Mouse (Mus musculus): ENCODE results near the gene Fam117a.

Gene Fam117a

GRCm38 (mm10) chr11:95336568-95337128, at the start of gene Fam117a:
Gene Fam117a, plus strand, starts transcription at chr11:95337018.
- in situ Hi-C loops (cut with MboI), result no loop called here

- in situ Hi-C loops (cut with MboI), result no loop called here
Measured at GRCm38 (mm10) chr11:95291998-95292397, 44.8 kb upstream of the Fam117a start.

GRCm38 (mm10) chr11:95293017-95293624, 43.7 kb upstream of the Fam117a start:
- in situ Hi-C loops (cut with MboI), result no loop called here

GRCm38 (mm10) chr11:95295736-95296135, 41.1 kb upstream of the Fam117a start:
- in situ Hi-C loops (cut with MboI), result loop anchor here (5.0 kb wide), 1 partner anchor 33 kb away; the partner anchor contains the start of gene Tac4

- in situ Hi-C loops (cut with MboI), result loop anchor here (5.0 kb wide), 1 partner anchor 36 kb away; the partner anchor contains the start of gene Tac4
Measured at GRCm38 (mm10) chr11:95298146-95298545, 38.7 kb upstream of the Fam117a start.

DNA sequence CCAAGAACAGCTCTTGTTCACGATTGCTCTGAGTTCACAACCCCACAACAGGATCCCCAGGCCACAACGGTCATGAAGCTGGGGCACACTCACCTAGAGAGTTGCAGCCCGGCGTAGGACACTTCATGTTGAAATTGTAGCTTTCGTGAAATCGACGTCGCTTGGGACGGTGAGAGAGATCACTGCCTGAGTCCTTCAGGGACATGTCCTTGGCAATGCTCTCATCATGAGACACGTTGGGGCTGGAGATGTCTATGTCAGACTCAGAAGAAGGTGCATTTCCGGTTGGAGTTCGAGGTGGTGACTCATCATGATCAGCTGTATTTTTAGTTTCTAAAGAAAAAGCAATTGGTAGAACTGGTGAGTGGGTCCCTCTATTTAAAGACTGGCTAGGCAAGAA, 36.9 kb upstream of the Fam117a start:
- in situ Hi-C loops (cut with MboI), result loop anchor here (5.0 kb wide), 1 partner anchor 38 kb away; the partner anchor contains the start of gene Tac4

DNA sequence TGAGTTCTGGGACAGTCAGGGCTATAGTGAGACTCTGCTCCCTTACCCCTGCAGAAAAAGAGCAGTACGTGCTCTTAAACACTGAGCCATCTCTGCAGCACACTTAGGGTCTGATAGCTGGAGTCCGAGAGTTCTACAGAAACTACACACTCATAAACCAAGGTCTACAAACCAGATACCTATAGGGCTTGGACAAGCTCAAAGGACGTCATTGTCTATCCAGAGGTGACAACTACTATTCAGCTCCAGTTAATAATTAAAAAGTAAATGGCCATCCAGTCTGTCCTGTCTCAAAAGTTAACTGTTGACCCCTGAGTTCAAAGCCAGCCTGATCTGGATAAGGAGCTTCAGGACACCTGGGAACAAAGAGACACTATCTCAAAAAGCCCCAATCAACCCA, 35.0 kb upstream of the Fam117a start:
- in situ Hi-C loops (cut with MboI), result no loop called here

DNA sequence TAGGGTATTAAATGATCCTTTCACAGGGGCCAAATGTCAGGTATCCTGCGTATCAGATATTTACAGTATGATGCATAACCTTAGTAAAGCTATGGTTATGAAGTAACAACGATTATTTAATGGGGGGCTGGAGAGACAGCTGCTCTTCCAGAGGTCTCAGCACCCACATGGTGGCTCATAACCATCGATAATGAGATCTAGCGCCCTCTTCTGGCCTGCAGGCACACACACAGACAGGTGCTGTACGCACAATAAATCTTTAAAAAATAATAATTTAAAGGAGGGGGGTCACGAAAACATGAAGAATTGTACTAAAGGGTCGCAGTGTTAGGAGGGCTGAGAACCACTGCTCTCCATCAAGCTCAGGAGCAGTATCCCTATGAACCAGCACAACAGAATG, 31.2 kb upstream of the Fam117a start:
- in situ Hi-C loops (cut with MboI), result no loop called here

DNA sequence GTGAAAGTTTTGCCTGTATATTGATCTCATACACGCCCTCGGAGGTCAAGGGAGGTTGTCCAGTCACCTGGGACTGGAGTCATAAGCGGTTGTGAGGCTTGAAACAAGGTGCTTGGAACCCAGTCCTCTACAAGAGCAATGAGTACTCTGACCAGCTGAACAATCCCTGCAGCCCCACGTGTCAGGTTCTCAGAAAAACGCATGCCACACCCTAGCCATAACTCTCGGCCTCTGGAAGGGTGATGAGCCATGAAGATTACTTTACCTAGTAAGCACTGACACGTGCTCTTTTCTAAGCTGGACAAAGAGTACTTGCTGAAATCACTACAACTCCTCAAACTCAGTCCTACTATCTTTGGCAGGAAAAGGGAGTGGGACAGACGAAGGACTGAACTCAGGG, 29.3 kb upstream of the Fam117a start:
- in situ Hi-C loops (cut with MboI), result no loop called here

DNA sequence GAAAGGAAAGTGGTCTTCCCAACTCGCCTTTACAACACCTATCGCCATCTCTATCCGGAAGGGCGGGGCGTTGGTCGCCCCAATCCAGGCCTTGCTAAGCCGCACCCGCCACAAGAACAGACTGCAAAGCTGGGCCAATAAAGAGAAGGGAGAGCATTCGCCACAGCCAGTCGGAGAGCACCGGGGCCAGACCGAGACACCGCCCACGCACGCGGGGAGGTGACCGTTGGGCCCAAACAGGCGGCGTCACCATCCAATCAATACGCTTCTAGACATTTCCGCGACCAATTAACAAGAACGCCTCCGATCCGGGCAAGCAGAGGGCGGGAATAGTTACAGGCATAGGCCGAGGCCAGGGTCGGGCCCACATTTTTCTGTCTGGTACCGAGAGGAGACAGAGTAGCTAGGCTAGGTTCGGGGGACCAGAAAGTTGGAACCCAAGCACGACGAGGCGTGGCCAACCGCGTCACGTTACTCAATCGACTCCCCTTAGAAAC, 27.3 kb upstream of the Fam117a start:
- in situ Hi-C loops (cut with MboI), result no loop called here

DNA sequence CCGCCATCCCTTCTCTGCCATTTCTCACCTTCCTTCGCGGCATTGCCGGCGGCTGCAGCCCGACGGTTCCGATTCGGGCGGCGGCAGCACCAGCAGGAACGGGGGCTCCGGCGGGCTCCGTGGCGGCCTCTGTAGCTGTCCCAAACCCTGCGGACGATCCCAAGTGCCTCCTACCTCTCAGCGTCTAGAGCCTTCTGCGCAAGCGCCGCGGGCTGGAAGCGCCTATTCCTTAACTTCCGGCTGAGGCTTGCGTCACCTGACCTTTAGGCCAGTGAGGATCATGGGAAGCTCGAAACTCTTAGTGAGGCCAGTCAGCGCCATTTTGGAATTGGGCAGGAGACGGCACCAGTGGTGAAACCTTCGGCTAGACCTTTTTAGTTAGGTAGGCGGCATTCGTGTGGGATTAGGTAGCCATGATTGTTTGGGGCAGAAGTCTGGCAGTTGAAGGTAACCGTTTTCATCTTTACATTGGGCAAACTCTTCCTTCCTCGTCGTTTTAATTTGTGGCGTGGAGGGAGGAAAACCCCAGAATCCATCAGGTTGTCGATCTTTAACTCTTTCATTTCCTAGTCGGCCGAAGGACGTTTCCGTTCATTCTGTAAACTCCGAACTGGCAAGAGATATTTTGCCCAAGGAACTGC, 26.7 kb upstream of the Fam117a start, which contains the start of gene Kat7:
TSS of gene Kat7 (minus strand) at position 240 of the 641 bp plus-strand sequence.
- in situ Hi-C loops (cut with MboI), result no loop called here

- in situ Hi-C loops (cut with MboI), result no loop called here
Measured at GRCm38 (mm10) chr11:95310648-95311424, 26.0 kb upstream of the Fam117a start.

GRCm38 (mm10) chr11:95311425-95311807, 25.4 kb upstream of the Fam117a start:
- in situ Hi-C loops (cut with MboI), result no loop called here

DNA sequence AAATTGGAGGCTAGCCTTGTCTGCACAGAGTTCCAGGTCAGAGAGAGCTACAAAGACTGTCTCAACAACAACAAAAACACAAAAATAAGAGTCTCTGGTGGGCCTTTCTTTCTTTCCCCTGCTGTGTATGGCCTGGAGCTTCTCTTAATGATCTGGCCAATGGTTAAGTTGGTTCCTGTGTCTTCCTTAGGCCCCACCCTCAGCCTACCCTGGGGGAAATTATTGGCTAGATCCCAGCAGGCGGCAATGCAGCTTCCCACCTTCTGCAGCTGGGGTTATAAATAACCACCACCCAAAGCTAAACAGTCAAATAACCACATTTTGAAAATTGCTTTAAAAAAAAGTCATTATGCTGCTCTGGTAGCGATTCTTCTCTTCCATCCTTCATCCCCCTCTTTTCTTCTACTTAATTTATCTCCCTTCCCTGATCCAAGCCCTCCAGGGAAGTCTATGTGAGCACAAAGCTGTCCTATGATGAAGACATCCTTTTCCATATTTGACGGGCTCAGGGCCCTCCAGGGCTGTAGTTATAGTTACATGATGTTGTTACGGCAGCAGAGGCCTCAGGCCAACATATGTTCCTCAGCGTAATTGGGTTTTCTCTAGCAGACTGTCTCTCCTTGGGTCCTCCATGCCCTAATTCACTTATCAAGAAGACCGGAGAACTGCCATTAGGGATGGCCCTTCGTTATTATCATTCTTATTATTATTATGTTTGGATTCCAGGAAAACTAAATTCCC, 21.4 kb upstream of the Fam117a start:
- in situ Hi-C loops (cut with MboI), result no loop called here

- in situ Hi-C loops (cut with MboI), result no loop called here
Measured at GRCm38 (mm10) chr11:95318116-95318515, 18.7 kb upstream of the Fam117a start.

DNA sequence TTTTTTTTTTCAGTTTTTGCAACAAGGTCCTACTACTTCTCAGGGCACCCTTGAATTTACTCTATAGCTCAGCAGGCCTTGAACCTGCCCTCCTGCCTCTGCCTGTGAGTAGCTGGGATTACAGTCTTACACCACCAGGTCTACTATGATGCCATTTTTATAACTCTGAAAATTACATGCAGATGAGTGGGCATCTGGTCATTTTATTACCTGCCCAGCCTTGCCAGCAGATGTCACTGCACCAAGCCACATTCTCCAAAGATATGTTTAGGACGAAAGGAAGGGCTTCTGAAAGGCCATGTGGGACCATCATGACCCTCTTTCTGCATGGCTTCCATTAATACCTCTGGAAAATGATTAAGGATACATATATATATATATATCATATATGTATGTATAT, 17.3 kb upstream of the Fam117a start:
- in situ Hi-C loops (cut with MboI), result no loop called here

- in situ Hi-C loops (cut with MboI), result no loop called here
Measured at GRCm38 (mm10) chr11:95320010-95320409, 16.8 kb upstream of the Fam117a start.

GRCm38 (mm10) chr11:95324181-95324580, 12.6 kb upstream of the Fam117a start:
- in situ Hi-C loops (cut with MboI), result no loop called here

- in situ Hi-C loops (cut with MboI), result no loop called here
Measured at GRCm38 (mm10) chr11:95325832-95326231, 11.0 kb upstream of the Fam117a start.

DNA sequence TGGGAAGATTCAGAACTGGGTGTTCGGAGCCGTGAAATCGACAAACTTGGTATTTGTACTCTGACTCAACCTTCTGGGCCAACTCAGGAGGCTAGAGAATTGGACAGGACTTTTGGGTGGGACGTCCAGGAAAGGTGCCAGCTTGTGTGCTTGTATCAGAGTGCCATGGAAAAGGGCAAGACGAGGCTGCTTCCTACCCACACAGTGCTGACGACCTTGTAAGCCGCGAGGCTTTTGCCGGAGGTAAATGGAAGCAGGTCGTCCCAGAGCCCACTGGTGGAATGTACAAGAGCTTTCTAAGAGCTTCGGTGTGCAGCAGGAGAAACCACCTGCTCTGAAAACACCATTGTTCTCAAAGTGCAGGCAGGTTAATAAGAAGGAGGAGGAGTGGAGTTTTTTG, 10.6 kb upstream of the Fam117a start:
- in situ Hi-C loops (cut with MboI), result no loop called here

- in situ Hi-C loops (cut with MboI), result no loop called here
Measured at GRCm38 (mm10) chr11:95328629-95329028, 8.2 kb upstream of the Fam117a start.

GRCm38 (mm10) chr11:95330662-95331061, 6.2 kb upstream of the Fam117a start:
- in situ Hi-C loops (cut with MboI), result no loop called here
